Mouse (Mus musculus) A20 (cell line): ENCODE measurements around the gene Pofut2.

Experiments
- DNase-seq: peaks from one replicate; pipeline ENCODE4 v3.0.0-alpha.2; 2011; ENCODE audit warnings: low read depth, low spot score

Gene Pofut2

DNA sequence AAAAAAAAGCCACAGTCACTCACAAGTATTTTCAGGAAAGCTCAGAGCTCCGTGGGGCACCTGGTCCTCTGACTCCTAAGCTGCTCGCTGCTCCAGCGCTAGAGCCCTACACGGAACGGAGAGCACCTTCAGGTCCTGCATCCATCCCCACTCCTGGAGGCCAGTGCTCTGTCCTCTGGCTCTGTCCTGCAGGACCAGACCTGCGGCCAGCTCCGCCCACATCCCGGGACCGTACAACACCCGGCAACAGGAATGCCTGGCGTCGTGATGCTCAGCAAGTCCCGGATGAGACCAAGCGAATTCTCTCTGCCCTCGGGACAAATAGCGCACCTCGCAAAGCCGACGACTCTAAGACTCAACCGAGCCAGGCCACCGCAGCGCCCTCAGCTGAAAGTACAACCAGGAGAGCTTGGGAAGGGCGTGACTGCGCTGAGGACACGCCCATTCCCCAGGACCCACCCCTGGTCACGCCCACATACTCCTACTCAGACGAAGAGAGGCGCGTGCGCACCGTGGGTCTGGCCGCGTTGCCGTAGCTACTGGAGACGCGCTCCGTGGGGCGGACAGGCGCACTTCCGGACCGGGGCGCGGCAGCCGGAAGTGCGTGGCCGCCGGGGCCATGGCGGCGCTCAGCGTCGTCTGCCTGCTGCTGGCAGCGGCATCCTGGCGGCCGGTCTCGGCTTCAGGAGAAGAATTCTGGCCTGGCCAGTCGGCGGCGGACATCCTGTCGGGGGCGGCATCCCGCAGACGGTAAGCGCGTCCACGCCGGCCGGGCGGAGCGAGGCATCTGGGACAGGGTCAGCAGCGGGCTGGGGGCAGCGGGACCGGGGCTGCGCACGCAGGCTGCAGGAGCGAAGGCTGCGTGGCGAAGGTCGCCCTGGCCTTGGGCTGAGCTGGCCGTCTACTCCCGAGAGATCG, at the start of gene Pofut2:
Gene Pofut2 (plus strand): TSS at position 515 of the 918 bp plus-strand sequence.
- DNase-seq, result peak; percentile 99

DNA sequence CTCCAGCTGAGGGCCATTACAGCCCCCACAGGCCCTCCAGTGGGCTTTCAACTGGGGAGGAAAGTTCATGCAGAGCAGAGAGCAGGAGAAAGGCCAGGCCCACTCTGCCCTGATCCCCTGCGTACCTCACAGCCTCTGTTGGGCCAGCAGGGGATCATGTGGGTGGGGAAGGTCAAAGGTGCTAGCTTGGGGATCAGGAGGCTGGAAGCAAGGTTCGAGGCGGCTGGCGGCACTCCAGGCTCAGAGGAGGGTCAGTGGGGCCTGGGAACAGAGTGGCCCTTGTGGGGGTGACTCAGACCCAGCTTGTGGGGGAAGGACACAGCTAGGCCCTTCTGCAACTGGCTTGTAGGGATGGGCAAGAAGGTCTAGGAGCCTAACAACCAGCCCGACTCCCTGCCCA, 49.8 kb upstream of the Pofut2 start:
- DNase-seq, result no peak

DNA sequence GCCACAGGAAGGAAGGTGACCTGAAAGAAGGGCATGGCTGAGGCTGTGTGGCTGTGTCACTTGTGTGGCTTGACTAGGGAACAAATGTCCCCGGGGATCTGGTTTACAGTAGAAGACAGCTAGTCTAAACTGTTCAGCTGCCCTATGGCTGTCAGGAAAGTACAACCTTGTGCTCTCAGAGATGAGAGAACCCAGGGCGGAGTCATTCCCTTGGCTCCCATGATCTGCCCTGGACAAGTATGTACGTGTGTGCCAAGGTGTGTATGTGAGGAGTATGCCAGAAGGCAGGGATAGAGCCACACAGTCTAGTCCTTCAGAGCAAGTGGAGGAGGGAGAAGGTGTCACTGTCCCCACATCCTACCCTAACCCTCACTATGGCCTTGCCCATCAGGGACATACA, 48.4 kb upstream of the Pofut2 start:
- no peak for DNase-seq

DNA sequence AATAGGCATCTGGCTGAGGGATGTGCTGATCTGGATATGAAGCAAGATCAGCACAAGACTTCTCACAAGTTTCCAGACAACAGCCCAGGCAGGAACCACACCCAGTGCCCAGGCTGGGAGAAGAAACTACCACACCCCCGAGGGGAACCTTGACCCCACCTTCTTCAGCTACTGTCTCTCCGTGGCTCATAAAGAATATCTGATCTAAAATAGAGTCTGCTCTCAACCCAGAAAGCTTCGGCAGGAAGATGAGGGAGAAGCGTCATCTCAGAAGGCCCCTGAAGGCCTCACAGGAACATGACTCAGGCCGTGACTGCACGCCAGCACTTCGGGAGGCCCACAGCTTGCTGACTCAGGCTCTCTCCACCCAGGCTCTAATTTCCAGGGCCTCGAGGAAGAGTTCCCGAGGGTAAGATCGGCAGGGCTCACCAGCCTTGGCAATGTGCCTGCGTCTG, 47.9 kb upstream of the Pofut2 start:
- DNase-seq, result no peak

DNA sequence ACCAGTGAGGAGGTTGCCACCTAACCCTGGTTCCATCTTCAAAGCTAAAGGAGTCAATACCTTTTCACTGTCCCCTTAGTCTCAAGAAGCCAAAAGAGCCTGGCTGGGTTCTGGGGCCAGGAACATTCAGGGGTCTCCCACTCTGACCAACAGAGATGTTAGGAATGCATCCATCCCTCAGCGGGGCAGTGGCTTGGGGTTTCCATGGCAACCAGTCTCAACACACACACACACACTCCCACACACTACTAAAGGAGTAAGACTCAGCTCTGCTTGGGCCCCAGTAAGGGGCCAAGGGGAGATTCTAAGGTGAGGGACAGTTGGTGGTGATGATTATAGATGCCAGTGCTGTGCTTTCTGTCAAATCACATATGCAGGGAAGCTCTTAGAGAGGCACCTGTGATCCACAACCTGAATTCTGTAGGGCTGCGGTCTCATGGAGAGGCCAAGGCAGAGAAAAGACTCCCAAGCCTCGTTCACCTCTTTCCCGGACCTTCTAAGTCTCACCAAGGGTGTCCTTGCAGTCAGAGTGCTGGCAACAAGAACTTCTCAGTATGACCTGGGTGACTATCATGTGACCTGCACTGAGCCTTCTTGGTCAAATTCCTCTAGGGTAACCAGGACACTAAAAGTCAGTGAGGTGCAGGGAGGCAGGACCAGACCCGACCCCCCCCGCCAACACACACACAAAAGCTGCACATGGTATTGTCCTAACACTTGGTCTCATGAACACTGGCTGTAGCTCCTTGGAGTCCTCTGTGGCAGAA, 46.5 kb upstream of the Pofut2 start:
- no peak for DNase-seq

DNA sequence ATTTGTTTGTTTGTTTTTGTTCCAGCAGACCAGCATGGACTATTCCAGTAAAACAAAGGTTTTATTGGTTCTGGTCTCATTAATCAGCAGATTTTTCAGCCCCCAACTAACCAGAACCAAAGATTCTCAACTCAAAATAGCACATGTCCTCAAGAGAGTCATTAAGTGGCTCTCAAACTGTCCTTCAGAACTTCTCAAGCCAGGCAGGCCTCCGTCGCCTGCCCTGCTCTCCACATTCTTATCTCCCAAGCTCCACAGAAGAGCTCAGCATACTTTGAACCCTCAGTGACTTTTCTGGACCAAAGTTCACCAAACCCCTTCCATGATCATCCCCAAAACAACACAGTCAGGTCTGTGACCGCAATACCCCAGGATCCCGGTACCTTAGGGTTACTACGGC, 45.5 kb upstream of the Pofut2 start:
- DNase-seq, result no peak

DNA sequence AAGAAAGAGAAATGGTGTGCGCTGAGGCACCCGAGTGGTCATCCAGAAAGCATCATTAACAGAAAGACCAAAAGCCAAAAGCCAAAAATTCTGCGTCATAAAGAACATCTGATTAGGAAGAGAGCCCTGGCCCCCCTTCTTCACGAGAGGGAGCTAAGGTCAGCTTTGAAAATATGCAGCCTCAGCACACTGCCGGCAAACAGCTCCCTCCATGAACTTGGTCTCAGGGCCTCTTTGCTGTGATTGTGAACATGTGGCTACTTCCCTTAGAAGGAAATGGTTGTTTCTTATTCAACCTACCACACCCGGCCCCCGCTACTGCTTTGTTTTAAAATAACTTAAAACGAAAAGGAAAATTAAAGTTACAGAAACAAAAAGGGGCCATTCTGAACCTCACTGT, 44.4 kb upstream of the Pofut2 start:
- DNase-seq, result no peak

DNA sequence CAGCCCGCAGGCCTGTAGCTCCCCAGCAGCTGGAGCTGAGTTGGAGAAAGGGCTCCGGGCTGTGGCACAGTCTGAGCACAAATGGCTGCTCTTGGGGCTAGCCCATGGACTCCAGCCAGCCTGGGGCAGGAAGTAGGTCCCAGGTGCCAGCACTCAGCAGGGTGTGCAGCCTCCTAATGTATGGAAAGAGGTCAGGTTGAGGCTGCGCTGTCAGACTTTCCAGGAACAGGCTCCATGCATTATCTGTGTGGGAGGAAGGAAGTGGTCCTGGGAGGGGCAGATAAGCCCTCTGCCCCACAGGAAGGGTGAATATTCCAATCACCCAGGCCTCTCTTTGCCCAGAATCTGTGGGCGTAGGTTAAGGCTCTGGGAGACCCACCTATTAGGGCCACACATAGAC, 43.4 kb upstream of the Pofut2 start:
- no peak for DNase-seq

DNA sequence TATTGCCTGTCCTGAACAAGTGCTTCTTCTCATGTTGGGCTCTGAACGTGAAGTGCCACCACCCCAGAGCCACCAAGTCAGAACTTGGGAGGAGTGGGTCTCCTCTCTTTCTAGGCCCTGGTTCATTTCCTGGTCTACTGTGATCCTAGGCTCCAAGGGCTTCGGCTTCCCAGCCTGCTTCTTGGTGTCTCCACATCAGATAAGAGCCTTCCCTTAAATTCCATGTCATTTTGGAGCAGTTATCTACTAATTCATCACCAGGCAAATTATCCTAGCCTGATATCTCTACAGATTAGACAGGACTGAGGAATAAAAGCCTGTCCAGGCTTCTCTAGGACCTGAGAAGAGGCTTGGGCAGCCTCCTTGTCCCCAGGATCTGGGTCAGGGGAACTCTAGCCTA, 42.7 kb upstream of the Pofut2 start:
- DNase-seq, result no peak

DNA sequence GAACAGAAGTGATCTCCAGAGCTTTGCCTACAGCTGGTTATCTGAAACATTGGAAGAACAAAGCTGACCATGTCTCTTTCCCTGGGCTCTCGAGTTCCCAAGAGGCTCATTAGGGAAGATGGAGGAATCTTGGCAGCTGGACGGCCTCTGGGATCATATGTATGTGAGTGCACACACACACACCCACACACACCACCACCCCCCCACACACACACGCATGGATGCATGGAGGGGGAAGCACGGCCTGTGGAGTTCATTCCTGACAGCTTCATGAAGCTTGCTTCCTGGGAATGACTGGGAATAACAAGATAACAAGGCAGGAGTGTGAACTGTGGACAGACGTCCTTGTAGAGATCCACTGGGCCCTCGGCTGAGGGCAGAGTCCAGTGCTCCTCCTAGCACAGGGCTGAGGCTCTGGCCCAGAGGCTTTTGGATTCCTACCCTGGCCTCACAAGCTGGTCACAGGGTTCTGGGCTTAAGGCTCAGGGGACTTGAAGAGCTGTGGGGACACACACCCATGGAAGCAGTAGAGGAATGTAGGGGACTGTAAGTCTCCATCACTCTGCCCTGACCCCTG, 41.8 kb upstream of the Pofut2 start:
- no peak for DNase-seq

DNA sequence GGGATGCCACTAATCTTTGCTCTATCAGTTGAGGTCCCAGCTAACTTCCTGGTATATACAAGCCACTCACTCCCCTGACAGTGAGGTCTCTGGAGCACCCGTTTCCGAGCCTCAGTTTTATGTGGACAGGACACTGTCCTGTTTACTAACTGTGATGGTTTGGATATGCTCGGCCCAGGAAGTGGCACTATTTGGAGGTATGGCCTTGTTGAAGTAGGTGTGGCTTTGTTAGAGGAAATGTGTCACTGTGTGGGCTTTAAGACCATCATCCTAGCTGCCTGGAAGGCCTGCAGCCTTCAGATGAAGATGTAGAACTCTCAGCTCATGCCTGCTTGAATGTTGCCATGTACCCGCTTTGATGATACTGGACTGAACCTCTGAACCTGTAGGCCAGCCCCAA, 41.0 kb upstream of the Pofut2 start:
- DNase-seq, result no peak

DNA sequence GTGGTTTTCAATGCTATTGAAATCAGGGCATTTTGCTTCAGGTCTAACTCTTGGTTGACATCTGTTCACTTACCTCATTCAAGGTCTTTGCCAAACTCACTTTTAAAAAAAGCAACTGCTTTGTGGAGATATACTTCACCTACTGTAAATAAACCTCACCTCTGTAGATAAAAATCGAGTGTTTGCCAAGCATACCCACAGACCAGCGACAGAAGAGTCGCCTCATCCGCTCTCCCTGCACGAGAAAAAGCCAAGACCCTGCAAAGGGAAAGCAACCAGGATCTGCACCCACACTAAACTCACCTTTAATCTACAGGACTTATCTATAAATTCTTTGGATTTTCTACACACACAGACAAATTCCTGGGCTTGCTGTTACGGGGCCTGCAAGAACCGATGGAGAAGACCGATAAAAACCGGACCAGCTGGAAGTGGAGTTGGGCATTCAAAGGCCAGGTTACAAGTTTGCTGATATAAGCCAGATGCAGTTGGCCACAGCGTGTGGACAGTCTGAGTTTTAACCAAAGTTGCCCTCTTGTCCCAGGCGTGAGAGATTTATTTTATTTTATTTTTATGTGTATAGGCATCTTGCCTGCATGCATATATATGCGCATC, 39.5 kb upstream of the Pofut2 start:
- no peak for DNase-seq

DNA sequence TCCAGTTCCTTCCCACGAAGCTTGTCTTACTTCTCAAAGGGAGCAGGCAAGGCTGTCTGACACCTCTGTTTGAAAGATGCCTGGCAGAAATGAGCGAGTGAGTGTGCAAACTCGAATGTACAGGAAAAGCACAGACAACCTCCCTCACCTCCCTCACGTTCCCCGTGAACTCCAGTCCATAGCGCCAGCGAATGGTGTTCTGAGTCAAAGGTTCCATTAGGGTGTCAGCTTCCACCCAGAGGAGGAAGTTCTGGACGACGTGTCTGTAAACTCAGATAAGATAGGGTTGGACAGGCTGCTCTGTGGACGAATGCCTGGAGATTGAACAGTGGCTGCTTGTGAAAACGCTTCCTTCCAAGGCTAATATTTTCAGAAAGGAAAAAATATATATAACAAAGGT, 37.9 kb upstream of the Pofut2 start:
- no peak for DNase-seq

DNA sequence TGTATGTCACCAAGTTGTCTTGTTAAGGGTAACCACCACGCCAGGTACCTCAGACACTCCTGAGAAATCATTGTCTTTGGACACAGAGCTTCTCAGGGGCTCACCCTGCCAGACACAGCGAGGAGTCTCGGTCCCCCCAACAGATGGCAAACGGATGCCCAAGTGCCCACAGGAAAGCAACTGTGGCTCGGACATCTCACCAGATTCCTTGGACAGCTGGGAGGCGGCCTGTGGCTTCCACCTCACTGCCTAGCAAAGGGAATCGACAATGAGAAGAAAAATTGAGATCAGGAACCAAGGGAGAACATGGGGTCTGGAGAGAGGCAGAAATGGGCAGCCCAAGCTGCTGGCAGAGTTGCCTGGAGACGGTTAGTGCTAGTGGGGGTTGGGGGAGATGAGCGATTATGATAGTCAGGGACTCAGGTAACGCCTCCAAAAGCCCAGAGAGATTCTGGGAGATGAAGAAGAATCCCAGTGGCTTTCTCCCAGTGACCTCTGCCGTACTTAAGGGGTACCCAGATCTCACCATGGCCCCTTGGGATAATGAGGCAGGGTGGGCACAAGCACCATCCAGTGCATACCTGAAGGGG, 36.0 kb upstream of the Pofut2 start:
- no peak for DNase-seq

DNA sequence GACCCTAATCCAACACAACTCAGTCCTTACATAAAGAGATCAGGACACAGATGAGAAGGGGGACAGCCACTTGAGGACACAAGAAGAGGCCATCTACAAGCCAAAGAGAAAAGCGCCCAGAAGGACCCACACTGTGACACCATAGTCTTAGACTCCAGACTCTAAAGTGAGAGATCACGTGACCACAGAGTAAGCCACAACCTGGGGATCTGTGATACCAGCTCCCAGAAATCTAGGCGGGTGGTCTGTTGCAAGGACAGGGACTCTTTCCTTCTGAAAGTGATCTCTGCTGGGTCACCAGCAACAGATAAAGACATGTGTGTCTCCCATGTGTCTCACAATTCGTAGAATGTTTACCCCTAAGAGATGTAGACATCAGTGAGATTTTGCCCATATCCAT, 34.6 kb upstream of the Pofut2 start:
- no peak for DNase-seq

DNA sequence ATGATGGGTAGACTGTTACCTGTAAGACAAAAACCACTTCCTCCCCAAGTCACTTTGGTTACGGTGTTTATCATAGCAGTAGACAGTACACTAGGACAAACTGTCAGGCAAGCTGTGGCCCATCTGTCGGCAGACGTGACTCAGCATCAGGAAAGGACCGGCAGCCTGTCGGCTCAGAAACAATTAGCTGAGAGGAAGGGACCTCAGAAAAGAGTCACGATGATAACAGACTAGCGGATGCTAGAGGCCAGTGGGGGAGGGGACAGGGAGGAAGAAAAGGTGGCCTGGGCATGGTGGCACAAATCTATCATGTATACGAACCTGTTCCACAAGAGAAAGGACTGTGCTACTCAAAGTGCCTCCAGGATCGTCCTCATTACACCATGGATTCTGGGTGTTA, 33.6 kb upstream of the Pofut2 start:
- DNase-seq, result no peak

DNA sequence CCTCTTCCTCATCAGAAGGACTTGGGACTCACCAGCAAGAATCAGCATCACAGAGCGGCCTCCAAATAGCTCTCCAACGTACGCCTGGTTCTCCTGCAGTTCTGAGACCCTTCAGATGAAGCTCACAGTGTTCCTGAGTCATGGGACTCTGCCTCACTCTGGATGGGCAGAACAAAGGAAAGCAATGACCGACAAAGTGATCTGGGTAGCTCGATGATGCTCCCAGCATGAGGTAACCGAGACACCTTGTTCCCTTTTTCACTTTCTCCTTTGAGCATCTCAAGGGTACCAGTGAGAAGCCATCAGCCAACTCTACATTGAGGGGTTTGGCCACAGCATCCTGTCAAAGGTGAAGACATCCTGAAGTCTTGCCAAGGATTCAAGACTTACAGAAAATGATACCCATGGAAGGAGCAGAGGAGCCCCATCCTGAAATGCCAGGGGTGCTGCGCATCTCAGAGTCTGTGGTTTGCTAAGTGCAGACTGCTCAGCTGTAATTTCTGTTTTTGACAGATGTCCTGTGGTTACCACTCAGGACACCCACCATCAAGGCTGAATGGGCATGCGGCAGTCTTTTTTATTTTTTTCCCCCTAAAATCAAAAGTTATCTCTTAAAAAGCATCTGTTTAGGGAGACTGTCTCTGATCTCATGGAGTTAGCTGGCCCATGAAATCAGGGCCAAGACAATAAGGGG, 32.9 kb upstream of the Pofut2 start:
- peak; percentile 7 for DNase-seq

DNA sequence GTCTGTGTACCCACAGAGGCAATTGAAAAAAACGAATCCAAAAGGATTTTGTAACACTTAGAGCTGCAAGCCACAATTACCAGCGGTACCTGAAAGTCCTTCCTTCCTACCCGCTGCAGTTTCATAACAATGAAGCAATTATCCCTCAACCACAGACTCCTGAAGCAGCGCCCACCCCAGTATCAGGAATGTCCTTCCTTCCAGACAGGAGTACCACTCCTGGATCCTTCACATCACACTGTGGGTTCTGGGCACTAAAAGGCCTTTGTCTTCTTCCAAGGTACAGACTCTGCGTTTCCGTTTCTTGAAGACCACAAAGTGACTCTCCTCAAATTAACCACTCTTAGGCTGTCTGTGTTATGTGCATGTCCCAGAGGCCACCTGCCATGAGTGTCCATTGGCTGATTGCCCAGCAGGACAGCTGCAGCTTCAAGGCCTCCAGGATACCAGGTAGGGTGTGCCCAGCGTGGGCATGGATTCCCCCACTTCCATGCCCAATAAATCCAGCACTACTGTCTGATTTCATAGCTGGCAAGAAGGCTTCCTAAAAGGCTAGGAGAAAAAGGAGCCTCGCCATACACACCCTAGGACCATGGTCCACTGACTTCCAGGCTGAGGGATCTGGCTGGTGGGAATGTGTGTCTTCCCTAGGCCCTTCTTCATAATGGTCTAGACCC, 32.2 kb upstream of the Pofut2 start:
- no peak for DNase-seq

DNA sequence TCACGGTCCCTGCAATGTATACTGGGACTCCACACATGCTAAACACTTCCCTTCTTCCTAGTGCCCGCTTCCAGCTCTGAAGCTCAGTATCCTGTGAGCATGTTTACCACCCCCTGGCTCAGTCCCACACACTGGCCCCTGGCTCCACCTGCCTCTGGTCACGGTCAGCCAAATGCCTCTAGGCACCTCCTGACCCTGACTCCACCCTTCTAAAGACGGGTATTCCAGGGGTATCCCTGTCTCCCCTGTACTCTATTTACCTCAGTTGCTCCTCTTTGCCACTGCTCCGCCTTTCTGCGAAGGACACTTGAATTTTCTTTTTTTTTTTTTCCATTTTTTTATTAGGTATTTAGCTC, 31.7 kb upstream of the Pofut2 start:
- no peak for DNase-seq
